Mouse (Mus musculus) ES-E14 (cell line): ENCODE measurements around the gene Arpc4. TPM values are rescaled to one million over a fixed set of nuclear protein-coding genes. Genes with fewer than 3 reads are reported as not detected.

ENCODE experiments used
- DNase-seq: peaks from one replicate; pipeline ENCODE4 v3.0.0-alpha.2; 2013; ENCODE audit warnings: low read depth, low spot score
- H3K27ac ChIP-seq: 2 replicates; pipeline ENCODE4 v1.5.1; 2012; ENCODE audit warnings: low read depth, mild to moderate bottlenecking, low read length, moderate library complexity, mixed read lengths; ENCODE audit not compliant: poor library complexity, insufficient read depth, severe bottlenecking
- H3K36me3 ChIP-seq: 2 replicates; pipeline ENCODE4 v1.6.1; 2012; ENCODE audit warnings: mild to moderate bottlenecking, low read length, moderate library complexity, mixed read lengths; ENCODE audit not compliant: control insufficient read depth, poor library complexity, insufficient read depth, severe bottlenecking
- H3K4me1 ChIP-seq, 2 experiments: fragments of 150-350 bp in 1 of 2; sonication (generic) in 1 of 2; 2 replicates each; pipeline ENCODE4 v1.6.1; 2012; ENCODE audit warnings: low read length in 2 of 2, mild to moderate bottlenecking in 1 of 2, mixed read lengths in 1 of 2; ENCODE audit not compliant: control insufficient read depth in 2 of 2, insufficient read depth in 2 of 2, poor library complexity in 1 of 2
- H3K4me3 ChIP-seq, 2 experiments: fragments of 150-350 bp in 1 of 2; sonication (generic) in 1 of 2; 2 replicates each; pipeline ENCODE4 v1.5.1; 2012; ENCODE audit warnings: low read length in 2 of 2, low read depth in 1 of 2, mild to moderate bottlenecking in 1 of 2, mixed read lengths in 1 of 2; ENCODE audit not compliant: insufficient read depth in 1 of 2, poor library complexity in 1 of 2, severe bottlenecking in 1 of 2
- H3K9ac ChIP-seq: 2 replicates; pipeline ENCODE4 v1.6.1; 2012; ENCODE audit warnings: low read depth, mild to moderate bottlenecking, low read length, mixed read lengths; ENCODE audit not compliant: poor library complexity, insufficient read depth, severe bottlenecking
- H3K9me3 ChIP-seq: fragments of 150-350 bp; sonication (generic); 2 replicates; pipeline ENCODE4 v1.6.1; 2012; ENCODE audit warnings: low read depth, mild to moderate bottlenecking, low read length; ENCODE audit not compliant: control insufficient read depth, insufficient read depth
- CHD2 ChIP-seq: IDR thresholded peaks from 2 replicates; pipeline ENCODE4 v1.6.1; 2014; ENCODE audit warnings: mild to moderate bottlenecking, low read depth, low read length, inconsistent platforms
- HCFC1 ChIP-seq: IDR thresholded peaks from 2 replicates; pipeline ENCODE4 v1.6.1; 2012; ENCODE audit warnings: low read length, inconsistent platforms, borderline replicate concordance; ENCODE audit not compliant: insufficient read depth
- MAFK ChIP-seq: IDR thresholded peaks from 2 replicates; pipeline ENCODE4 v1.6.1; 2014; ENCODE audit warnings: mild to moderate bottlenecking, low read depth, low read length, inconsistent platforms; ENCODE audit not compliant: insufficient read depth
- ZC3H11A ChIP-seq: IDR thresholded peaks from 2 replicates; pipeline ENCODE4 v1.6.1; 2012; ENCODE audit warnings: low read depth, mild to moderate bottlenecking, inconsistent platforms, low read length, borderline replicate concordance
- ZNF384 ChIP-seq: IDR thresholded peaks from 2 replicates; pipeline ENCODE4 v1.6.1; 2012; ENCODE audit warnings: low read depth, low read length, inconsistent platforms
- in situ Hi-C, 2 experiments: fragments of 600-800 bp; cut with MboI; formaldehyde crosslinking; loops; one replicate each; pipeline ENCODE4 v1.15.1; 2025; ENCODE audit warnings: low sequenced_read_pairs in 2 of 2, inconsistent platforms in 1 of 2; ENCODE audit not compliant: unreplicated experiment in 2 of 2
- total RNA-seq: library from RNA; depleted of rRNA; stranded (reverse); fragments of 300-350 nt; gene quantifications from 2 replicates; pipeline ENCODE4 v1.2.3, GENCODE M21; 2012

Arpc4 gene
- total RNA-seq, 1 experiment: 217 TPM

DNA sequence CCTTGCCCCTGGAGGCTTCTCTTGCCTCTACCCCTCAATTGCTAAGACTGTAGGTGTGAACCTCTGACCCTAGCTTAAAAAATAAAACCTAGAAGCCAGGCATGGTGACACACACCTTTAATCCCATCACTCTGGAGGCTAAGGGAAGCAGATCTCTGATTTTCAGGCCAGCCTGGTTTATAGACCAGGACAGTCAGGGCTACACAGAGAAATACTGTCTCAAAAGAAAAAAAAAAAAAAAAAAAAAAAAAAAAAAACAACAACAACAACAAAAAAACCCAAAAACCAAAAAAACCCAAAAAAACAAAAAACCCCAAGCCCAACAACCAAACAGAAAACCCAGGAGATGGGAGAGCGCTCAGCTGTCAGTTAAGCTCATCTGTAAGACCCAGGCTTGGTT lies 10.3 kb upstream of the Arpc4 start:
- Histone ChIP-seq H3K36me3 (peaks cover 33% of the 10 kb centered on the region), H3K9me3 (no peaks in the 10 kb centered on the region), H3K9ac (no peak overlapping the region; the same call in 1 of the 2 replicates), H3K4me3 (no peak overlapping the region), H3K27ac (peak overlapping the region; percentile 63; the same call in 1 of the 2 replicates), H3K4me1 (peaks cover 6 to 15% of the 10 kb centered on the region in 2 experiments; a peak in 3 of 4 replicates)
- peak; percentile 93 for TF ChIP-seq ZNF384
- TF ChIP-seq CHD2: no peak
- no peak for TF ChIP-seq ZC3H11A
- TF ChIP-seq HCFC1: no peak
- no peak for TF ChIP-seq MAFK
- in situ Hi-C loops: no loop called here
- no peak for DNase-seq

DNA sequence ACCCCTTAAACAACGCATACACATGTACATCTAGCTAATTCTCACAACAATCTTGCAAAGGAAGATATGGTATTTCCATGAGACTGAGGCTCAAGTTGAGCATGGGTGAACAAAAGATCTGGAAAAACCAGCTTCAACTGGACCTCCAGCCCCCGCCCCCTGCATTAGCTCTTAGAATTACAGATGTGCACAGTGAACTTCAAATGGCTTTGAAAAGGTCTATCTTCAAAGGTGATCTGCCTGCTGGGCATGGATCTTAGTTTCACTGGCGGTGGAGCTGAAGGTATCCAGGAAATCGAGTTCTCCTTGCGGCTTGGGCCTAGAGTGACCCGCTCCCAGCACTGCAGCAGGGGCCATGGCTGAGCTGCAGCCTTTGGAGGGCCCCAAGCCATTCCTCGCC lies 9.8 kb upstream of the Arpc4 start:
- in situ Hi-C loops: no loop called here
- H3K36me3 ChIP-seq: peaks cover 33% of the 10 kb centered on the region
- H3K27ac ChIP-seq: peak overlapping the region; percentile 63; the same call in 1 of the 2 replicates

DNA sequence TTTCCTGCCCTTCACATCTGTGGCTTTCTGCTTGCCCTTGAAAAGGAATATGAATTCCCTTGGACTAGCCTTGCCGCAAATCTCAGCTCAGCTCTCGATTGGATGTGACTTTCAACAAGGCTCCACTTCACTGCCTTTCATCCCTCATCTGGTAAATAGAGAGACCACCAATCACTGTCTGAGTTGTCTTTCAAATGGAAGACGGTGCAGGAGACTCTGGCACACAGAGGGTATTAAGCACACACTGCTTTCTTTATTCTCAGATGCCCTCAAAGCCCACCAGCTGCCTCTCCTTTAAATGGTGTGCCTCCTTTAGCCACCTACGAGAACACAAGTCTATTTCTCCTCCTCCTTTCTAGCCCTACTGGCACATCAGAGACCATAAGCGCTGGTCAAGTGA lies 9.3 kb upstream of the Arpc4 start:
- H3K9ac ChIP-seq: peak overlapping the region; percentile 56; the same call in 1 of the 2 replicates
- in situ Hi-C loops: no loop called here
- H3K27ac ChIP-seq: peak overlapping the region; percentile 54; the same call in 1 of the 2 replicates
- H3K9me3 ChIP-seq: no peaks in the 10 kb centered on the region
- no peak overlapping the region for H3K4me3 ChIP-seq
- no peak for DNase-seq
- TF ChIP-seq HCFC1 (no peak), ZC3H11A (no peak), MAFK (no peak), ZNF384 (no peak), CHD2 (no peak)
- peaks cover 36% of the 10 kb centered on the region for H3K36me3 ChIP-seq
- H3K4me1 ChIP-seq: peaks cover 6 to 15% of the 10 kb centered on the region in 2 experiments; a peak in 3 of 4 replicates

More for the DNA sequence above, 9.8 kb upstream of the Arpc4 start:
- no peaks in the 10 kb centered on the region for H3K9me3 ChIP-seq
- peak; percentile 71 for DNase-seq
- peak overlapping the region; percentile 8 to 11; a peak in 1 of 4 replicates for H3K4me3 ChIP-seq
- TF ChIP-seq HCFC1 (no peak), ZC3H11A (no peak)
- peaks cover 6 to 15% of the 10 kb centered on the region in 2 experiments; a peak in 3 of 4 replicates for H3K4me1 ChIP-seq
- peak overlapping the region; percentile 56; the same call in 1 of the 2 replicates for H3K9ac ChIP-seq

DNA sequence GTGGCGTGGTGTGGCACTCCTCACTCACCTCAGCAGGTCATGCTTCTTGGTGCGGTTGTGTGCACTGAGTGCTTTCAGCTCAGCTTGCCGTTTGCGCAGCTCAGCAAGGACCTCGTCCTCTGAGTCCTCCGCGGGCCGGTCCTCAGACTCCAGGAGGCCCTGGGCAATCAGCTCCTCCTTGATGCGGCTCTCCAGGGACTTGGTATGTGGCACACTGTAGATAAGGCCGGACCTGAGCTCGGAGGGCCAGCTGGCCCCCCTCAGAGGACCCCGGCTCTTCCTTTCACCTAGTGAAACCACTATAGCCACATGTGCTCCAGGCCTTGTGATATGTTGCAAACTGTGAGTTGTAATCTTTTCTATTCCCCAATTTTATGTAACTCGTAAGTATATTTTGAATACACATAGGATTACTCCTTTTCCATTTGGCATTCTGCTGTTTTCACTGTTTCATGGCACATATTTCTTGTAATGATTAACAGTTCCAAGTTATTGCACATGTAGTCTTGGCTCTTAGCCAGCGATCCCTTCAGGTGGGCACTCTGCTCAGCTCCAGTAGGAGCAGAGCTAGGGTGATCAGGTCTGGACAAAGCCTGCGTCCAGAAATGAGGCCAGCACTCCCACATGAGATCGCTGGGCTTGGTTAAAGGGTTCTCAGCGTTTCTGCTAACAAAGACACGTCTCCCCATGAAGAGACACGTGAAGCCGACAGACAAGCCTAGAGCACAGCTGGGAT lies 7.6 kb upstream of the Arpc4 start:
- Histone ChIP-seq H3K4me1 (peaks cover 6 to 10% of the 10 kb centered on the region in 2 experiments; a peak in 3 of 4 replicates), H3K27ac (no peak overlapping the region), H3K36me3 (peaks cover 42% of the 10 kb centered on the region), H3K9ac (no peak overlapping the region), H3K9me3 (no peaks in the 10 kb centered on the region), H3K4me3 (no peak overlapping the region)
- TF ChIP-seq CHD2: no peak
- in situ Hi-C loops: no loop called here
- DNase-seq: no peak

DNA sequence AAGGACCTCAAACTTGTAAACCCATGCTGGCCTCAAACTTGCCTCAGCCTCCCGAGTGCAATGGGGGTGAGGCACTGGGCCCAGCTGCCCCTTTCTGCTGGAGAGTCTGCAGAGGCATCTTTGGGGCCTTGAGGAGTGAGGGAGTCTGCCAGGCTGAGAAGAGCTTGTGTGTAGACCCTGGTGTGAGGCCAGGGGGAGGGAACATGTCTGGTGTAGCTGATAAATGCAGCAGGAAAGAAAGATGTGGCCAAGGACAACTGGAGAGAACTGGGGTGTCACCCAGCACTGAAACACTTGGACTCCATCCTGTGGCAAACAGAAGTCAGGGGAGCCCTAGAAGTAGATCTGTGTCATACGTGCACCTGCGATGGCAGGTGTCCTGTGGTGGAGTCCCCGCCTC lies 4.4 kb upstream of the Arpc4 start:
- in situ Hi-C loops: no loop called here
- Histone ChIP-seq H3K36me3 (peaks cover 47% of the 10 kb centered on the region), H3K4me3 (no peak overlapping the region), H3K27ac (no peak overlapping the region), H3K9me3 (no peaks in the 10 kb centered on the region), H3K9ac (no peak overlapping the region), H3K4me1 (peaks cover 3 to 5% of the 10 kb centered on the region in 2 experiments; a peak in 2 of 4 replicates)
- no peak for DNase-seq
- TF ChIP-seq CHD2 (no peak), ZNF384 (no peak), MAFK (no peak), ZC3H11A (no peak)
